Mouse (Mus musculus): ENCODE measurements around the gene Gm44805.

Gene Gm44805

GRCm38 (mm10) chr7:19681202-19681694 lies at the start of gene Gm44805, which contains the start of gene Apoc4:
Gene Gm44805, minus strand, starts transcription at chr7:19681423.
Gene Apoc4, minus strand, starts transcription at chr7:19681479.
- no peak for DNase-seq

GRCm38 (mm10) chr7:19726541-19726940 lies 45.3 kb upstream of the Gm44805 start:
- no peak for DNase-seq

- no peak for DNase-seq
Measured at GRCm38 (mm10) chr7:19724167-19724566, 42.9 kb upstream of the Gm44805 start.

- DNase-seq, result no peak
Measured at GRCm38 (mm10) chr7:19722754-19723195, 41.6 kb upstream of the Gm44805 start.

GRCm38 (mm10) chr7:19719200-19719599 lies 38.0 kb upstream of the Gm44805 start:
- no peak for DNase-seq

- DNase-seq, result no peak
Measured at GRCm38 (mm10) chr7:19718297-19718952, 37.2 kb upstream of the Gm44805 start.

- DNase-seq, result no peak
Measured at GRCm38 (mm10) chr7:19717346-19717745, 36.1 kb upstream of the Gm44805 start.

- no peak for DNase-seq
Measured at GRCm38 (mm10) chr7:19716822-19717221, 35.6 kb upstream of the Gm44805 start.

- DNase-seq, result no peak
Measured at GRCm38 (mm10) chr7:19716055-19716682, 34.9 kb upstream of the Gm44805 start.

GRCm38 (mm10) chr7:19715239-19716054 lies 34.2 kb upstream of the Gm44805 start, which contains the start of gene Tomm40:
Gene Tomm40, minus strand, starts transcription at chr7:19715438.
- peak; percentile 99 for DNase-seq

- no peak for DNase-seq
Measured at GRCm38 (mm10) chr7:19714836-19715235, 33.6 kb upstream of the Gm44805 start.

GRCm38 (mm10) chr7:19713598-19713997 lies 32.4 kb upstream of the Gm44805 start:
- no peak for DNase-seq

GRCm38 (mm10) chr7:19713196-19713595 lies 32.0 kb upstream of the Gm44805 start:
- peak; percentile 44 for DNase-seq

- DNase-seq, result no peak
Measured at GRCm38 (mm10) chr7:19712414-19712813, 31.2 kb upstream of the Gm44805 start.

- no peak for DNase-seq
Measured at GRCm38 (mm10) chr7:19710650-19711049, 29.4 kb upstream of the Gm44805 start.

- DNase-seq, result no peak
Measured at GRCm38 (mm10) chr7:19705271-19705670, 24.0 kb upstream of the Gm44805 start.

- DNase-seq, result no peak
Measured at GRCm38 (mm10) chr7:19704475-19704874, 23.3 kb upstream of the Gm44805 start.

GRCm38 (mm10) chr7:19702859-19703555 lies 21.8 kb upstream of the Gm44805 start:
- DNase-seq, result no peak

GRCm38 (mm10) chr7:19701069-19701761 lies 20.0 kb upstream of the Gm44805 start:
- DNase-seq, result no peak

GRCm38 (mm10) chr7:19700299-19701068 lies 19.3 kb upstream of the Gm44805 start:
- no peak for DNase-seq

GRCm38 (mm10) chr7:19699827-19700148 lies 18.6 kb upstream of the Gm44805 start:
- no peak for DNase-seq

Measured in cerebellum, adult 11 months (tissue).